Mouse (Mus musculus): ENCODE measurements at regions not wholly inside any gene's neighbourhood (a gene's known extent, or its start where the extent isn't known, plus 50 kb on each side); places are given as distances from the start of the nearest gene placed in this dataset.

- Histone ChIP-seq H3K4me1 (replicated peaks; ENCODE audit: control insufficient read depth, insufficient read depth, low read length) (no peaks in the 10 kb centered on the region), H3K27me3 (replicated peaks; ENCODE audit: control insufficient read depth, insufficient read depth, low read length) (no peaks in the 10 kb centered on the region), H3K4me2 (replicated peaks; ENCODE audit: low read depth) (no peak overlapping the region), H3K4me3 (ENCODE audit: low read depth, low read length) (no peak overlapping the region), H3K36me3 (ENCODE audit: control insufficient read depth, insufficient read depth) (no peaks in the 10 kb centered on the region), H3K9me3 (ENCODE audit: control insufficient read depth) (no peaks in the 10 kb centered on the region), H3K27ac (ENCODE audit: low read depth, low read length) (no peak overlapping the region), H3K9ac (ENCODE audit: low read depth, low read length) (no peak overlapping the region)
- no peak for TF ChIP-seq CTCF (IDR thresholded peaks at IDR 0.05; ENCODE audit: low read depth)
- ATAC-seq, result no peak
- WGBS, result 82% methylated on average over 3 of the region's 3 CpGs
These were observed 130.3 kb downstream of the Bod1 start for GRCm38 (mm10) chr11:31541425-31541824.

- no peaks in the 10 kb centered on the region for H3K27me3 ChIP-seq (replicated peaks; ENCODE audit: control insufficient read depth, insufficient read depth, low read length)
- H3K36me3 ChIP-seq (ENCODE audit: control insufficient read depth, insufficient read depth), result no peaks in the 10 kb centered on the region
- no peak overlapping the region for H3K27ac ChIP-seq (ENCODE audit: low read depth, low read length)
- H3K4me1 ChIP-seq (replicated peaks; ENCODE audit: control insufficient read depth, insufficient read depth, low read length), result no peaks in the 10 kb centered on the region
- H3K4me2 ChIP-seq (replicated peaks; ENCODE audit: low read depth), result no peak overlapping the region
- H3K9me3 ChIP-seq (ENCODE audit: control insufficient read depth), result no peaks in the 10 kb centered on the region
- no peak overlapping the region for H3K4me3 ChIP-seq (ENCODE audit: low read depth, low read length)
- ATAC-seq, result no peak
- H3K9ac ChIP-seq (ENCODE audit: low read depth, low read length), result no peak overlapping the region
- TF ChIP-seq CTCF (IDR thresholded peaks at IDR 0.05; ENCODE audit: low read depth), result no peak
These were observed 130.9 kb downstream of the Bod1 start for GRCm38 (mm10) chr11:31540816-31541215.

GRCm38 (mm10) chr11:31531416-31531815, 140.3 kb downstream of the Bod1 start:
- no peaks in the 10 kb centered on the region for H3K36me3 ChIP-seq (ENCODE audit: control insufficient read depth, insufficient read depth)
- no peaks in the 10 kb centered on the region for H3K27me3 ChIP-seq (replicated peaks; ENCODE audit: control insufficient read depth, insufficient read depth, low read length)
- no peak overlapping the region for H3K27ac ChIP-seq (ENCODE audit: low read depth, low read length)
- H3K4me1 ChIP-seq (replicated peaks; ENCODE audit: control insufficient read depth, insufficient read depth, low read length), result no peaks in the 10 kb centered on the region
- no peak overlapping the region for H3K4me2 ChIP-seq (replicated peaks; ENCODE audit: low read depth)
- H3K4me3 ChIP-seq (ENCODE audit: low read depth, low read length), result no peak overlapping the region
- ATAC-seq, result no peak
- TF ChIP-seq CTCF (IDR thresholded peaks at IDR 0.05; ENCODE audit: low read depth), result no peak
- no peak overlapping the region for H3K9ac ChIP-seq (ENCODE audit: low read depth, low read length)
- 91% methylated on average over 2 of the region's 2 CpGs for WGBS
- H3K9me3 ChIP-seq (ENCODE audit: control insufficient read depth), result no peaks in the 10 kb centered on the region

DNA sequence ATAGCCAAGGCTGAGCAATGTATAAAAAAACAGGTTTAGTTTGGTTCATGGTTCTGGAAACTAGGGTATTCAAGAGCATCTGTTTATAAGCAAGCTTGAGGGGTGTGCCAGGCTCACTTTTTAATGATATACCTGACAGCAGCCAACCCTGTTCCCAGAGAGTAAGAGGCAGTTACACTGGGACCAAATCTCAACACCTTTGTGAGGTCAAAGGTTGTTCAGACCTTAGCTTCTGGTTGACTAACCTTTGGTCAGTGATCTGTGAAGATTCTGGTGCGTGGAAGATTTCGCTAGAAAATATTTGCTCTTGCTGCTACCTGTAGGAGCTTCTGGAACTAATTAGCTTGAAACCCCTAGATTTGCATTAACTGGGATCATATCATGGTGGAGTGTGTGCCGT, 140.8 kb downstream of the Bod1 start:
- H3K4me2 ChIP-seq (replicated peaks; ENCODE audit: low read depth), result no peak overlapping the region
- no peak overlapping the region for H3K9ac ChIP-seq (ENCODE audit: low read depth, low read length)
- TF ChIP-seq CTCF (IDR thresholded peaks at IDR 0.05; ENCODE audit: low read depth), result no peak
- H3K27me3 ChIP-seq (replicated peaks; ENCODE audit: control insufficient read depth, insufficient read depth, low read length), result no peaks in the 10 kb centered on the region
- H3K36me3 ChIP-seq (ENCODE audit: control insufficient read depth, insufficient read depth), result no peaks in the 10 kb centered on the region
- whole genome bisulfite sequencing, result 87% methylated on average over 3 of the region's 3 CpGs
- ATAC-seq, result no peak
- no peaks in the 10 kb centered on the region for H3K4me1 ChIP-seq (replicated peaks; ENCODE audit: control insufficient read depth, insufficient read depth, low read length)
- no peak overlapping the region for H3K27ac ChIP-seq (ENCODE audit: low read depth, low read length)
- no peak overlapping the region for H3K4me3 ChIP-seq (ENCODE audit: low read depth, low read length)
- no peaks in the 10 kb centered on the region for H3K9me3 ChIP-seq (ENCODE audit: control insufficient read depth)

GRCm38 (mm10) chr11:31529686-31530085, 142.0 kb downstream of the Bod1 start:
- WGBS, result 93% methylated on average over 2 of the region's 2 CpGs
- no peak overlapping the region for H3K4me3 ChIP-seq (ENCODE audit: low read depth, low read length)
- no peak overlapping the region for H3K9ac ChIP-seq (ENCODE audit: low read depth, low read length)
- H3K4me1 ChIP-seq (replicated peaks; ENCODE audit: control insufficient read depth, insufficient read depth, low read length), result no peaks in the 10 kb centered on the region
- H3K4me2 ChIP-seq (replicated peaks; ENCODE audit: low read depth), result no peak overlapping the region
- H3K36me3 ChIP-seq (ENCODE audit: control insufficient read depth, insufficient read depth), result no peaks in the 10 kb centered on the region
- H3K9me3 ChIP-seq (ENCODE audit: control insufficient read depth), result no peaks in the 10 kb centered on the region
- ATAC-seq, result no peak
- H3K27me3 ChIP-seq (replicated peaks; ENCODE audit: control insufficient read depth, insufficient read depth, low read length), result no peaks in the 10 kb centered on the region
- no peak overlapping the region for H3K27ac ChIP-seq (ENCODE audit: low read depth, low read length)
- no peak for TF ChIP-seq CTCF (IDR thresholded peaks at IDR 0.05; ENCODE audit: low read depth)

- H3K9me3 ChIP-seq (ENCODE audit: control insufficient read depth), result no peaks in the 10 kb centered on the region
- no peak for ATAC-seq
- no peak for TF ChIP-seq CTCF (IDR thresholded peaks at IDR 0.05; ENCODE audit: low read depth)
- no peak overlapping the region for H3K4me2 ChIP-seq (replicated peaks; ENCODE audit: low read depth)
- no peak overlapping the region for H3K4me3 ChIP-seq (ENCODE audit: low read depth, low read length)
- no peaks in the 10 kb centered on the region for H3K4me1 ChIP-seq (replicated peaks; ENCODE audit: control insufficient read depth, insufficient read depth, low read length)
- no peaks in the 10 kb centered on the region for H3K36me3 ChIP-seq (ENCODE audit: control insufficient read depth, insufficient read depth)
- H3K9ac ChIP-seq (ENCODE audit: low read depth, low read length), result no peak overlapping the region
- 78% methylated on average over 2 of the region's 2 CpGs for WGBS
- no peak overlapping the region for H3K27ac ChIP-seq (ENCODE audit: low read depth, low read length)
- no peaks in the 10 kb centered on the region for H3K27me3 ChIP-seq (replicated peaks; ENCODE audit: control insufficient read depth, insufficient read depth, low read length)
These were observed 147.0 kb downstream of the Bod1 start for GRCm38 (mm10) chr11:31524708-31525107.

DNA sequence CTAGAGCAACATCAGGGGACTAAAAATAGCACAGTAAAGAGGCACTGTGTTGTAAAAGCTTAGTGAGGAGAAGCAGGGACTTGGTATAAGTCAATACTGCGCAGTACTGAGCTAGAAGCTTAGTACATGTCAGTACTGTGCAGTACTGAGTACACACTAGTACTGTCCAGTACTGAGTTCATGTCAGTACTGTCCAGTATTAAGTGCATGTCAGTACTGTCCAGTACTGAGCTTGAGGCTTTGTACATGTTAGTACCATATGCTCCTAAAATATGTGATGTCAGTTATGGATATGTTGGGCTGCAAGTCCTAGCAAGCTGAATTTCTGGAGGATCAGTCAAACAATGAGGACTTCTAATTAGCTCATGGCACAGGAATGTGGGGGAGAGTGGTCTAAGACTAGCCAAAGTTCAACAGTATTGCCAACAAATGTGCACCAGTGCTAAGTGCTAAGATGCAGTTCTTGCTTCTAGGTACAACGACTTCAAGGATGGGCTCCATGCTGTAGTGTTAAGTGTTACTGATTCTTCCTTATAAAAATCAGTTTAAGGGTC, 147.5 kb downstream of the Bod1 start:
- 76% methylated on average over 2 of the region's 2 CpGs for WGBS
- Histone ChIP-seq H3K9me3 (ENCODE audit: control insufficient read depth) (no peaks in the 10 kb centered on the region), H3K4me2 (replicated peaks; ENCODE audit: low read depth) (no peak overlapping the region), H3K9ac (ENCODE audit: low read depth, low read length) (no peak overlapping the region), H3K4me3 (ENCODE audit: low read depth, low read length) (no peak overlapping the region), H3K36me3 (ENCODE audit: control insufficient read depth, insufficient read depth) (no peaks in the 10 kb centered on the region), H3K27me3 (replicated peaks; ENCODE audit: control insufficient read depth, insufficient read depth, low read length) (no peaks in the 10 kb centered on the region), H3K27ac (ENCODE audit: low read depth, low read length) (no peak overlapping the region), H3K4me1 (replicated peaks; ENCODE audit: control insufficient read depth, insufficient read depth, low read length) (no peaks in the 10 kb centered on the region)
- TF ChIP-seq CTCF (IDR thresholded peaks at IDR 0.05; ENCODE audit: low read depth), result no peak
- ATAC-seq, result no peak
